Mouse (Mus musculus) central nervous system, embryonic 11.5 days (tissue): ENCODE results near the gene Olfr681. TPM values are rescaled to one million over a fixed set of nuclear protein-coding genes. Genes with fewer than 3 reads are reported as not detected.

Experiments used
- polyA plus RNA-seq: library from polyadenylated mRNA; depleted of rRNA; stranded (reverse); fragments of >200 nt; gene quantifications from 2 replicates; pipeline ENCODE4 v1.2.3, GENCODE M21; 2012; rRNA removed

Gene Olfr681
- not detected in 2 replicates for polyA plus RNA-seq

GRCm38 (mm10) chr7:105116536-105116935 is at the start of gene Olfr681:
Gene Olfr681, plus strand, starts transcription at chr7:105116836.

GRCm38 (mm10) chr7:105080905-105081304 is 35.7 kb upstream of the Olfr681 start, which contains the start of gene Olfr679:
Gene Olfr679, plus strand, starts transcription at chr7:105081205.

GRCm38 (mm10) chr7:105092717-105093116 is 23.9 kb upstream of the Olfr681 start, which contains the start of gene Olfr680-ps1:
Gene Olfr680-ps1, minus strand, starts transcription at chr7:105092817.

GRCm38 (mm10) chr7:105146912-105147311 is 30.3 kb downstream of the Olfr681 start, which contains the start of gene Olfr683:
Gene Olfr683, minus strand, starts transcription at chr7:105147012.

GRCm38 (mm10) chr7:105163553-105163952 is 46.9 kb downstream of the Olfr681 start, which contains the start of gene Olfr684:
Gene Olfr684, minus strand, starts transcription at chr7:105163653.

Other genes with a start within 250 kb of the Olfr681 start
- gene Olfr665, start 238.8 kb upstream of the Olfr681 start, polyA plus RNA-seq = not detected in 2 replicates
- gene Olfr666, start 220.9 kb upstream of the Olfr681 start, polyA plus RNA-seq = not detected in 2 replicates
- gene Olfr667, start 195.4 kb upstream of the Olfr681 start, polyA plus RNA-seq = not detected in 2 replicates
- gene Olfr668, start 188.8 kb upstream of the Olfr681 start, polyA plus RNA-seq = not detected in 2 replicates
- gene Olfr669, start 182.6 kb upstream of the Olfr681 start, polyA plus RNA-seq = not detected in 2 replicates
- gene Olfr670, start 154.2 kb upstream of the Olfr681 start, polyA plus RNA-seq = not detected in 2 replicates
- not detected in 2 replicates for gene Olfr671, start 137.7 kb upstream of the Olfr681 start, polyA plus RNA-seq
- not detected in 2 replicates for gene Olfr672, start 114.8 kb upstream of the Olfr681 start, polyA plus RNA-seq
- not detected in 2 replicates for gene Olfr675, start 88.4 kb upstream of the Olfr681 start, polyA plus RNA-seq
- gene Olfr676, start 84.1 kb upstream of the Olfr681 start, polyA plus RNA-seq = not detected in 2 replicates
- not detected in 2 replicates for gene Olfr677, start 65.5 kb upstream of the Olfr681 start, polyA plus RNA-seq
- gene Olfr678, start 52.4 kb upstream of the Olfr681 start, polyA plus RNA-seq = not detected in 2 replicates
- not detected in 2 replicates for gene Olfr679, start 35.6 kb upstream of the Olfr681 start, polyA plus RNA-seq
- gene Olfr680-ps1, start 24.0 kb upstream of the Olfr681 start, polyA plus RNA-seq = not detected in 2 replicates
- gene Olfr683, start 30.2 kb downstream of the Olfr681 start, polyA plus RNA-seq = not detected in 2 replicates
- gene Olfr684, start 46.8 kb downstream of the Olfr681 start, polyA plus RNA-seq = not detected in 2 replicates
- gene Olfr685, start 69.2 kb downstream of the Olfr681 start, polyA plus RNA-seq = not detected in 2 replicates
- gene Olfr686, start 90.6 kb downstream of the Olfr681 start, polyA plus RNA-seq = not detected in 2 replicates
- not detected in 2 replicates for gene Olfr688, start 171.3 kb downstream of the Olfr681 start, polyA plus RNA-seq
- gene Olfr689, start 194.3 kb downstream of the Olfr681 start, polyA plus RNA-seq = not detected in 2 replicates
- 0.10 TPM in 1 of 2 replicates, not detected in the other for gene Olfr690, start 217.3 kb downstream of the Olfr681 start, polyA plus RNA-seq
- gene Olfr691, start 225.4 kb downstream of the Olfr681 start, polyA plus RNA-seq = 0.05 and 0.14 TPM in 2 replicates